Mouse (Mus musculus) intestine, postnatal 0 days (tissue): ENCODE measurements around the gene Pld1. TPM values are rescaled to one million over a fixed set of nuclear protein-coding genes. Genes with fewer than 3 reads are reported as not detected.
A peak's percentile ranks its signal among the peaks of the same experiment; 100 is the strongest.

Experiments
- ATAC-seq: fragments of 200-750 bp; cut with Nextera tagmentation; 2 replicates; pipeline ENCODE4 v1.8.0; 2017; ENCODE audit warnings: mild to moderate bottlenecking, moderate TSS enrichment, moderate library complexity
- H3K27ac ChIP-seq: fragments of 300-500 bp; sonication (generic); 2 replicates; pipeline ENCODE4 v1.5.1; 2014; ENCODE audit warnings: mild to moderate bottlenecking, low read depth, low read length, moderate library complexity
- H3K27me3 ChIP-seq: fragments of 300-500 bp; sonication (generic); replicated peaks from 2 replicates; pipeline ENCODE4 v1.6.1; 2014; ENCODE audit warnings: low read length, mixed read lengths; ENCODE audit not compliant: control insufficient read depth, insufficient read depth
- H3K36me3 ChIP-seq: fragments of 300-500 bp; sonication (generic); 2 replicates; pipeline ENCODE4 v1.6.1; 2014; ENCODE audit warnings: mild to moderate bottlenecking, moderate library complexity; ENCODE audit not compliant: control insufficient read depth, insufficient read depth
- H3K4me1 ChIP-seq: fragments of 300-500 bp; sonication (generic); replicated peaks from 2 replicates; pipeline ENCODE4 v1.6.1; 2014; ENCODE audit warnings: antibody characterized with exemption, low read length, mixed read lengths; ENCODE audit not compliant: control insufficient read depth, insufficient read depth
- H3K4me2 ChIP-seq: fragments of 300-500 bp; sonication (generic); replicated peaks from 2 replicates; pipeline ENCODE4 v1.6.1; 2014; ENCODE audit warnings: low read depth, mild to moderate bottlenecking, moderate library complexity
- H3K4me3 ChIP-seq: fragments of 300-500 bp; sonication (generic); 2 replicates; pipeline ENCODE4 v1.5.1; 2014; ENCODE audit warnings: low read depth, low read length
- H3K9ac ChIP-seq: fragments of 300-500 bp; sonication (generic); 2 replicates; pipeline ENCODE4 v1.6.1; 2014; ENCODE audit warnings: mild to moderate bottlenecking, low read depth, low read length
- H3K9me3 ChIP-seq: fragments of 300-500 bp; sonication (generic); 2 replicates; pipeline ENCODE4 v1.6.1; 2016; ENCODE audit warnings: mixed run types; ENCODE audit not compliant: control insufficient read depth
- CTCF ChIP-seq: sonication (generic); IDR thresholded peaks from 2 replicates; pipeline ENCODE4 v1.5.1; 2016; ENCODE audit warnings: low read depth, mild to moderate bottlenecking, control low read depth, antibody characterized with exemption, moderate library complexity
- WGBS: fragments of 180-500 bp; shearing (Covaris S2); extraction: QIAGEN DNeasy Blood & Tissue Kit; methylation state at CpG from one replicate; pipeline ENCODE4 v1.1.7; 2014; 5-methylcytosine and 5-hydroxymethylcytosine counted together
- polyA plus RNA-seq: library from polyadenylated mRNA; unstranded; fragments of >200 nt; fragmentation: Nextera tagmentation; extraction: Ambion mirVana; gene quantifications from 2 replicates; pipeline ENCODE4 v1.2.1, GENCODE M21; 2015

Pld1 gene
- polyA plus RNA-seq, 1 experiment from 2014 or later = 18.1 TPM

DNA sequence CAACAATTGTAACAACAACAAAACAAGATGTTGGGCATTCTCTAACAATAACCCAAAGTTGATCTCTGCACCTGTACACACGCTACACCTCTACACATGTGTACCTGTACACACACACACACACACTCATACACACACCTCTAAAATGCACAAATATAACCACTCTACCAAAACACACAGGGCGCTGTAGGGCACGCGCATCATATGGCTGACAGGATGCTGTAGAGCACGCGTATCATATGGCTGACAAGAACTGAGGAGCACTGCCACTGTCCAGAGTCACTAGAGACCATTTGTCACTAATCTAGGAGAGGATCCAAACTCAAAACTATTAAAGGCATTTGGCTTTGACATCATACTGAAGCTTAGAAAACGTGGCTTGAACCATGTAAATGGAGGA is 35.4 kb downstream of the Pld1 start:
- no peak for TF ChIP-seq CTCF
- Histone ChIP-seq H3K4me3 (no peak overlapping the region), H3K27ac (no peak overlapping the region), H3K4me2 (no peak overlapping the region), H3K9ac (no peak overlapping the region), H3K27me3 (no peaks in the 10 kb centered on the region), H3K4me1 (no peaks in the 10 kb centered on the region), H3K9me3 (no peaks in the 10 kb centered on the region), H3K36me3 (no peaks in the 10 kb centered on the region)
- ATAC-seq = no peak
- WGBS = 88% methylated on average over 7 of the region's 7 CpGs

DNA sequence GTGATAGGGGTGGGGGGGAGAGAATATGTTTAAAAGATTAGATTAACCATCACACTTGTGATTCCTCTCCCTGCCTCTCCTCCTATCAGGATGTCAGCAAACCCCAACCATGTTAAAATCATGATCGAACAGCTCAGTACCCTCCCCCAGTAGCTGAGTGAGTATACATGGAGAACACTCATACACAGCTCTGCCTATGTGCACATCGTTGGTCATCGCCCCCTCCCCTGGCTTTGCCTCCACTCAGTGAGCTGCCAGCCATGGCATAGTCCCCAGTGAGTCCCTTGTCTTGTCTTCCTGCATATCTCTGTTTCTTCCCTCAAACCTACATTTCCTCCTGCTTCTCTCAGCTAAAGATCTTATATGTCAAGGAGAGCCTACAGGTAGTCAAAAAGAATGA is 36.5 kb downstream of the Pld1 start:
- Histone ChIP-seq H3K9ac (no peak overlapping the region), H3K4me2 (no peak overlapping the region), H3K4me3 (no peak overlapping the region), H3K4me1 (no peaks in the 10 kb centered on the region), H3K27ac (no peak overlapping the region), H3K36me3 (no peaks in the 10 kb centered on the region), H3K9me3 (no peaks in the 10 kb centered on the region), H3K27me3 (no peaks in the 10 kb centered on the region)
- no peak for ATAC-seq
- WGBS = 89% methylated on average over 3 of the region's 3 CpGs
- no peak for TF ChIP-seq CTCF

DNA sequence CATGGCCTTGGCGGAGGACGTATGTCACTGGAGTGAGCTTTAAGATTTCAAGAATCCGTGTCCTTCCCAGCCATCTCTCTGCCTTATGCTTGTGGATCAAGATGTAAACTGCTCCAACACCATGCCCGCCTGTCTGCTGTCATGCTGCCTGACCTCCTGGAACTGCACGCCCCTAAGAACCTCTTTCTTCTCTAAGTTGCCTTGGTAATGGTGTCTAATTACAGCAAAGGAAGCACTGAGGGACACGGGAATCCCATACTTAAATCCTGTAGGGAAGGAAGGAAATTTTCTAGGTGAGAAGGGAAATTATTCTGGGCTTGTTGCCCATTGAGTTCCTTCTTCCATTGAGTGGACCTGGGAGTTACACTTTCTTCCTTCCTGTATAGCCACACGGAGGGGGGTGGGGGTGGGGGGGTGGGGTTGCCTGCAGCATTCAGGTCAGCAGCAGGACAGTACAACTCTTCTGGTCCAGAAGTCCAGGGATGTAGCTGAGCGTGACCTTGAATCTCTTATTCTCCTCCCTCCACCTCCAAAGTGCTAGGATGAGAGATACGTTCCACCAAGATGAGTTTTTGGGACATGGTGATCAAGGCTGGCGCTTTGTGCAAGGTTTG is 38.5 kb downstream of the Pld1 start:
- Histone ChIP-seq H3K36me3 (no peaks in the 10 kb centered on the region), H3K4me1 (no peaks in the 10 kb centered on the region), H3K9me3 (no peaks in the 10 kb centered on the region), H3K9ac (no peak overlapping the region), H3K27me3 (no peaks in the 10 kb centered on the region), H3K27ac (no peak overlapping the region), H3K4me2 (no peak overlapping the region), H3K4me3 (no peak overlapping the region)
- 81% methylated on average over 10 of the region's 10 CpGs for WGBS
- TF ChIP-seq CTCF = no peak
- ATAC-seq = no peak

DNA sequence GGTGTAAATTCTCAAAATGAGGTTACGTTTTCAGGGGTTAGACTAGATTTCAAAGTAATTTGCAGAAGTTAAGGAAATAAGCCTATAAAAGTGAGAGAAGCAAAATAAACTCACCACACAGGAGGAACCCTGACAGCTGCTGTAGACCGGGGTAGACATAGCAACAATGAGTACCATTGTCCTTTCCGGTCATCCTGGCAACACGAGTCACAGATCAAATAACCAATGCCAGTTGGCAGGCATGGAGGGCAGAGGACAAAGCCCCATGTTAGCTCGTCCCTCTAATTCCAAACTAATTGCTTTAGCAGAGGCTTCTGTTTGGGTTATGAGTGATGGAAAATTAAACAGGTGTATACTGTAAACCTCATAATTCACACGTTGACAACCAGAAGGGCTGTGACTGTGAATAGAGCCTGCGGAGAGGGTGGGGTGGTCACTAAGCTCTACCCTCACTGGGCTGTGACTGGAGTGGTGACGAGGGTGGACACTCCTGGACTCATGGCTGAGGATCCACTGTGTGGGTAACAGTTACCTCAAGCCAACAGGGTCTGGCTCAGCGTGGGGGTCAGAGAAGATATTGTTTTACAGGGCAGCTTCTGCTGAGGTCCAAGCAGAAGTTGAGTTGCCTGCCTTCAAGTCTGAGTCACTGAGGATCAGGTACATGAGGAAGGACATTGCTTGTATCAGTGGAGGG is 39.7 kb downstream of the Pld1 start:
- H3K36me3 ChIP-seq = no peaks in the 10 kb centered on the region
- no peak overlapping the region for H3K27ac ChIP-seq
- 68% methylated on average over 9 of the region's 9 CpGs for WGBS
- no peak for ATAC-seq
- no peaks in the 10 kb centered on the region for H3K4me1 ChIP-seq
- no peak overlapping the region for H3K4me2 ChIP-seq
- no peaks in the 10 kb centered on the region for H3K27me3 ChIP-seq
- H3K9ac ChIP-seq = no peak overlapping the region
- no peak for TF ChIP-seq CTCF
- no peaks in the 10 kb centered on the region for H3K9me3 ChIP-seq
- H3K4me3 ChIP-seq = no peak overlapping the region

DNA sequence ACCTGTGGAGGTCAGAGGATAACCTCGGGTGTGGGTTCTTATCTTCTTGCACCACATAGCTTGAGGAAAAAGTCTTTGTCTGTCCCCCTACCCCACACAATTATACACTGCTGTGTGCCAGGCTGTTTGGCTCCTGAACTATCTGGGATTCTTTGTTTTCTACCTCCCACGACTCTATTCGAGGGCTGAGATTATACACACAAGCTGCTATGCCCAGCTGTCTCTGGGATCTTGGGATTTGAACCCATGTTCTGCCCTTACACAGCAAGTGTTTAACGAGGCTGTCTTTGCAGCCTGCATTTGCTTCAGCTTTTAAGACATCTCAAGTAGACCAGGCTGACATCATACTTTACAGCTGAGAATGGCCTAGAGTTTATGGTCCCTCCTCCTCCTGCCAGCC is 43.1 kb downstream of the Pld1 start:
- WGBS = 54% methylated on average over 4 of the region's 4 CpGs
- no peaks in the 10 kb centered on the region for H3K4me1 ChIP-seq
- H3K4me2 ChIP-seq = no peak overlapping the region
- H3K9ac ChIP-seq = no peak overlapping the region
- ATAC-seq = no peak
- no peak overlapping the region for H3K27ac ChIP-seq
- no peak overlapping the region for H3K4me3 ChIP-seq
- no peak for TF ChIP-seq CTCF
- no peaks in the 10 kb centered on the region for H3K36me3 ChIP-seq
- H3K27me3 ChIP-seq = no peaks in the 10 kb centered on the region
- H3K9me3 ChIP-seq = no peaks in the 10 kb centered on the region

DNA sequence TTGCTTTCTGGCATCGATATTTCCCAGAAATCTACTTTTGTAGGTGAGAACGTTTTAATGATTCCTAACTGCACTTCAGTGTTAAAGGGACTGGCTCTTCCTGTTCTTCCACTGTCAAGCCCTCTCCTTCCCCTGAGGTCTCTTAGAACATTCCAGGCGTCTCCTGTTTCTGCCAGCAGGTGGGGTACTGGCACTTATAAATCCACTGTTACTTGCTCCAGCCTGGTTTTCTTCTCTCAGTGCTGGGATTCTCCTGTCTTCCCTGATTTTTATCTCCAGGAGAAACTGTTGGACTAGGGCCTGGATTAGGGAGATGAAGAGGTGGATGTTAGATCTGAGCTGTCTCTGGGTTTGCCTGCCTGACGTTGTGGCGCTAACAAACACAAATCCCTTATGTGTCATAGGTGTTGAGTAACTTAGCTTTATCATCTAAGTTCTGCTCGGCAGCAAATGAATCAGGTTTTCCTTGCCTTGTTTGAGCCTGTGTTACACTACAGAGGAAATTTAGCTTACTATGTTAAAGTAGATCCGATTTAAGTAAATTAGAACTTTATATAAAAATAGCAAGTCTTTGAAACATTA is 44.0 kb downstream of the Pld1 start:
- Histone ChIP-seq H3K4me2 (0 out of 2 replicates have a peak overlapping the region, but pooled peaks have one; percentile 17), H3K4me3 (no peak overlapping the region), H3K9me3 (no peaks in the 10 kb centered on the region), H3K27ac (no peak overlapping the region), H3K36me3 (no peaks in the 10 kb centered on the region), H3K9ac (0 out of 2 replicates have a peak overlapping the region, but pooled peaks have one; percentile 26), H3K27me3 (no peaks in the 10 kb centered on the region), H3K4me1 (peaks cover under 1% of the 10 kb centered on the region; the same call in 1 of the 2 replicates)
- TF ChIP-seq CTCF = peak; percentile 88
- peak; percentile 53; the same call in 1 of the 2 replicates for ATAC-seq
- WGBS = 27% methylated on average over 7 of the region's 7 CpGs
